8 mouse cellular contexts compared by ENCODE assay signal in the genomic region with DNA sequence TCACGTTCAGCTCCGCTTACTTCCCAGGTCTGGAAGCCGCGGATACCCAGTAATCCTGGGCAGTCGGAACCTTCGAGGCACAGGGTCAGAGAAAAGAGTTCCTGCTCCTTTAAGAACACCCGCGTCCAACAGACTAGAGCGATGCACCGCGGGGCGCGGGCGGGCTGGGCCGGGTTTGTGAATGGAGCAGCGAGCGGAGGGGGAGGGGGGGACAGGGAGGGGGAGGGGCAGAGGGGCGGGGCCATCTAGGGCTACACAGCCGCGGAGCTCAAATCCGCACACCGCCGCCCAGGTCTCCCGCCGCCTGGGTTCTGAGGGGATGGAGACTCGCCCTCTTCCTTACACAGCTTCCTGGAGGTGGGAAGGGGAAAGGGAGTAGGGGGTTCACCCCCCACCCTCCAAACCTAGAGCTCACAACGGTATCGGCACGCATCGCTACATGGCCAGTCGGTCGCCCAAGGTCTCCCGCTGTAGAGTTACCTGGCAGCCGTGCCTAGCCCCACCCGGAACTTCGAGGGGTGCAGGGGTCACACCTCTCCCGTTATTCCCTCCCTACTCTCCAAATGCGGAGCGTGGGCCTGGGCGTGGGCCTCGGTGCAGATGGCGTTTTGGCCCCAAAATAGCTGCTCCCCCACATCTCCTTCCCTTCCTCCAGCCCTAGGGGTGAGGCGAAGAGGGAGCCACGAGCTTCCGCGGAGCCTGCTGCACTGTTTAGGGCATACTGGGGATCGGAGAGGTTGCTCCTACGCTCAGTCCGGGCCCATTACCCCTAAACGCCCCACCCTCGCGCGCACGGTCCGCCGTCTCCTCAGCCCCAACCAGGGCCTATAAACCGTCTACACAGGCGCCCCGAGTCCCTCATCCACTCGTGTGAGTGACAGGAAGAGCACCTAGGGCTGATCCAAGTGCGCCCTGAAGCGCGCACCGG. TPM values are rescaled to one million over a fixed set of nuclear protein-coding genes. Genes with fewer than 3 reads are reported as not detected.
DNase-seq lines count a peak whose midpoint lies in the region; ATAC-seq and TF ChIP-seq lines count a peak whose summit lies in the region.

No protein-coding gene starts in this region.

- no peaks in the 10 kb centered on the region; the same call in 1 of the 2 replicates for H3K27me3 ChIP-seq in thymus, adult 2 months (ENCODE audit: control insufficient read depth, insufficient read depth, low read length)
- H3K27me3 ChIP-seq in splenic B cell, adult 2 months (ENCODE audit: control insufficient read depth, insufficient read depth, low read length, poor library complexity, severe bottlenecking) = no peaks in the 10 kb centered on the region

- no peak for TF ChIP-seq POLR2A in thymus, adult 2 months (IDR thresholded peaks at IDR 0.05; ENCODE audit: control insufficient read depth, extremely low read depth, insufficient read depth, low read length, poor library complexity)

- no peaks in the 10 kb centered on the region for H3K36me3 ChIP-seq in thymus, adult 2 months (ENCODE audit: control insufficient read depth, insufficient read depth, low read length)
- no peaks in the 10 kb centered on the region for H3K36me3 ChIP-seq in splenic B cell, adult 2 months (ENCODE audit: control insufficient read depth, insufficient read depth, low read length, poor library complexity, severe bottlenecking)

- TF ChIP-seq CTCF in thymus, adult 2 months (IDR thresholded peaks at IDR 0.05; ENCODE audit: borderline replicate concordance, control insufficient read depth, extremely low read depth, insufficient read depth, low read length, poor library complexity) = no peak

- H3K4me3 ChIP-seq in thymus, adult 2 months (ENCODE audit: control insufficient read depth, insufficient read depth, low read length) = peak overlapping the region; percentile 42

- no peak overlapping the region for H3K27ac ChIP-seq in thymus, adult 2 months (ENCODE audit: control insufficient read depth, insufficient read depth, low read length)

- ATAC-seq in megakaryocyte progenitor cell, adult 5-6 weeks (replicated peaks; ENCODE audit: poor library complexity) = peak; percentile 10

- WGBS in thymus, adult 2 months = 2% methylated on average over 60 of the region's 64 CpGs

- no peak for DNase-seq in thymus, adult 2 months
- DNase-seq in thymus, adult 18-20 months = no peak
- DNase-seq in cerebellum, postnatal 14 days = peak; percentile 91 to 94
- DNase-seq in frontal cortex, postnatal 36 days (ENCODE audit: low spot score in 2 of 2) = peak; percentile 77 to 79
- DNase-seq in layer of hippocampus, adult 18-20 months (ENCODE audit: low spot score in 2 of 2) = peak; percentile 72 to 82
- DNase-seq in splenic B cell, adult 2 months (ENCODE audit: low read depth, low spot score) = peak; percentile 59
- DNase-seq in lung, postnatal 14 days = no peak

- peaks cover 36% of the 10 kb centered on the region for H3K4me1 ChIP-seq in thymus, adult 2 months (replicated peaks; ENCODE audit: control insufficient read depth, insufficient read depth, low read length)

RNA-seq across cellular contexts. Expression of a gene that starts 0.7 kb away (rescaled TPM):
- 1.6 and 2.0 TPM in 2 replicates for polyA plus RNA-seq in thymus, adult 2 months (2012; rRNA removed)
- 100 to 1,000 TPM; 226 to 246 TPM for total RNA-seq in layer of hippocampus, adult 18-20 months (2021)
- 0.64 and 1.8 TPM in 2 replicates for total RNA-seq in megakaryocyte progenitor cell, adult 5-6 weeks (2015)
- 0.79 and 0.98 TPM in 2 replicates for total RNA-seq in megakaryocyte progenitor cell, adult 5-6 weeks (2017)

RNA-seq across cellular contexts. Expression of a gene that starts 5.2 kb away (rescaled TPM):
- 68.0 and 77.5 TPM in 2 replicates for polyA plus RNA-seq in thymus, adult 2 months (2012; rRNA removed)
- total RNA-seq in layer of hippocampus, adult 18-20 months (2021) = 1 to 10 TPM; 3.7 to 4.4 TPM
- total RNA-seq in megakaryocyte progenitor cell, adult 5-6 weeks (2015) = 9.3 and 11.8 TPM in 2 replicates
- total RNA-seq in megakaryocyte progenitor cell, adult 5-6 weeks (2017) = 7.7 and 9.9 TPM in 2 replicates

RNA-seq across cellular contexts. Expression of a gene that starts 18.1 kb away (rescaled TPM):
- polyA plus RNA-seq in thymus, adult 2 months (2012; rRNA removed) = 42.6 and 56.8 TPM in 2 replicates
- 1 to 10 TPM; 1.7 to 1.8 TPM for total RNA-seq in layer of hippocampus, adult 18-20 months (2021)
- total RNA-seq in megakaryocyte progenitor cell, adult 5-6 weeks (2015) = 7.1 and 7.2 TPM in 2 replicates
- total RNA-seq in megakaryocyte progenitor cell, adult 5-6 weeks (2017) = 1.2 and 1.8 TPM in 2 replicates

RNA-seq across cellular contexts. Expression of a gene that starts 30.7 kb away (rescaled TPM):
- polyA plus RNA-seq in thymus, adult 2 months (2012; rRNA removed) = 6.3 and 6.9 TPM in 2 replicates
- under 1 TPM; 0.33 to 0.59 TPM for total RNA-seq in layer of hippocampus, adult 18-20 months (2021)
- total RNA-seq in megakaryocyte progenitor cell, adult 5-6 weeks (2015) = 0.15 and 0.54 TPM in 2 replicates
- total RNA-seq in megakaryocyte progenitor cell, adult 5-6 weeks (2017) = 0.12 and 0.34 TPM in 2 replicates

RNA-seq across cellular contexts. Expression of a gene that starts 54.6 kb away (rescaled TPM):
- 767 and 809 TPM in 2 replicates for polyA plus RNA-seq in thymus, adult 2 months (2012; rRNA removed)
- 10 to 100 TPM; 94.9 to 99.9 TPM for total RNA-seq in layer of hippocampus, adult 18-20 months (2021)
- 49.8 and 51.5 TPM in 2 replicates for total RNA-seq in megakaryocyte progenitor cell, adult 5-6 weeks (2015)
- total RNA-seq in megakaryocyte progenitor cell, adult 5-6 weeks (2017) = 83.6 and 91.1 TPM in 2 replicates

Comparison
In these comparisons a context has a peak if more than half of its experiments do, and no peak if none do; other contexts are left out.
1. DNase-seq: peak in cerebellum, postnatal 14 days (2 of 2), frontal cortex, postnatal 36 days (2 of 2), layer of hippocampus, adult 18-20 months (2 of 2) and splenic B cell, adult 2 months (single experiment); none in thymus, adult 2 months (single experiment), thymus, adult 18-20 months (0 of 2) and lung, postnatal 14 days (single experiment).
2. RNA of a gene that starts 0.7 kb away (total RNA-seq): 226 to 246 TPM in layer of hippocampus, adult 18-20 months; 0.64 to 1.8 TPM in megakaryocyte progenitor cell, adult 5-6 weeks; every median in the first group is over 10 times any median in the second.